Mouse (Mus musculus) MEL (cell line): ENCODE measurements around the gene Cep72. TPM values are rescaled to one million over a fixed set of nuclear protein-coding genes. Genes with fewer than 3 reads are reported as not detected.
"Not testable (repeated sequence)": the region's sequence is repeated elsewhere in the genome, so short reads cannot be mapped to it uniquely, and the experiment has no call there.

Experiments
- DNase-seq: peaks from one replicate; pipeline ENCODE4 v3.0.0; 2011; ENCODE audit warnings: low read depth, low spot score
- H3K27ac ChIP-seq: 2 replicates; pipeline ENCODE4 v1.5.1; 2012; ENCODE audit warnings: low read depth, mild to moderate bottlenecking, control low read depth, low read length, moderate library complexity; ENCODE audit not compliant: control insufficient read depth
- H3K27me3 ChIP-seq, 2 experiments: fragments of 150-350 bp in 1 of 2; sonication (generic) in 1 of 2; 2 replicates each; pipeline ENCODE4 v1.6.1; 2012; ENCODE audit warnings: low read length in 2 of 2, mild to moderate bottlenecking in 2 of 2, improper control_type of control experiment in 1 of 2, moderate library complexity in 1 of 2; ENCODE audit not compliant: insufficient read depth in 2 of 2, control insufficient read depth in 1 of 2
- H3K36me3 ChIP-seq, 2 experiments: 2 replicates each; pipeline ENCODE4 v1.6.1; 2012 to 2014; ENCODE audit warnings: low read length in 2 of 2, improper control_type of control experiment in 1 of 2, inconsistent platforms in 1 of 2, mild to moderate bottlenecking in 1 of 2; ENCODE audit not compliant: insufficient read depth in 2 of 2, control insufficient read depth in 1 of 2
- H3K4me1 ChIP-seq, 2 experiments: fragments of 150-350 bp in 1 of 2; sonication (generic) in 1 of 2; 2 replicates each; pipeline ENCODE4 v1.6.1; 2012; ENCODE audit warnings: low read length in 2 of 2, improper control_type of control experiment in 1 of 2, mild to moderate bottlenecking in 1 of 2; ENCODE audit not compliant: insufficient read depth in 2 of 2, control insufficient read depth in 1 of 2
- H3K4me3 ChIP-seq, 2 experiments: fragments of 150-350 bp in 1 of 2; sonication (generic) in 1 of 2; 2 replicates each; pipeline ENCODE4 v1.5.1; 2012; ENCODE audit warnings: low read depth in 2 of 2, low read length in 2 of 2, mild to moderate bottlenecking in 2 of 2, moderate library complexity in 2 of 2, control low read depth in 1 of 2, improper control_type of control experiment in 1 of 2; ENCODE audit not compliant: control insufficient read depth in 1 of 2, insufficient read depth in 1 of 2
- H3K79me2 ChIP-seq: 2 replicates; pipeline ENCODE4 v1.6.1; 2012; ENCODE audit warnings: mild to moderate bottlenecking, low read length, moderate library complexity; ENCODE audit not compliant: control insufficient read depth, poor library complexity, insufficient read depth
- H3K9ac ChIP-seq: 2 replicates; pipeline ENCODE4 v1.6.1; 2012; ENCODE audit warnings: low read depth, mild to moderate bottlenecking, control low read depth, low read length, moderate library complexity; ENCODE audit not compliant: control insufficient read depth, poor library complexity, severe bottlenecking
- H3K9me3 ChIP-seq: fragments of 150-350 bp; sonication (generic); replicated peaks from 2 replicates; pipeline ENCODE4 v1.6.1; 2012; ENCODE audit warnings: mild to moderate bottlenecking, low read length, improper control_type of control experiment, moderate library complexity; ENCODE audit not compliant: insufficient read depth
- BHLHE40 ChIP-seq: IDR thresholded peaks from 2 replicates; pipeline ENCODE4 v1.6.1; 2012; ENCODE audit warnings: low read depth, mild to moderate bottlenecking, inconsistent platforms, low read length, improper control_type of control experiment, borderline replicate concordance
- CHD1 ChIP-seq: IDR thresholded peaks from 2 replicates; pipeline ENCODE4 v1.6.1; 2012; ENCODE audit warnings: low read depth, mild to moderate bottlenecking, inconsistent platforms, low read length, improper control_type of control experiment
- CHD2 ChIP-seq: IDR thresholded peaks from 2 replicates; pipeline ENCODE4 v1.6.1; 2011; ENCODE audit warnings: low read length, improper control_type of control experiment
- CTCF ChIP-seq, 3 experiments: IDR thresholded peaks in 2 of 3; conservative IDR thresholded peaks in 1 of 3; 2 replicates each; pipeline ENCODE4 v1.5.1; 2011 to 2012; ENCODE audit warnings: low read length in 3 of 3, low read depth in 2 of 3, mild to moderate bottlenecking in 2 of 3, improper control_type of control experiment in 1 of 3, inconsistent platforms in 1 of 3, mixed read lengths in 1 of 3, moderate library complexity in 1 of 3; ENCODE audit not compliant: control insufficient read depth in 1 of 3, insufficient read depth in 1 of 3, poor library complexity in 1 of 3, severe bottlenecking in 1 of 3
- EP300 ChIP-seq, 2 experiments: IDR thresholded peaks; 2 replicates each; pipeline ENCODE4 v1.6.1; 2011; ENCODE audit warnings: improper control_type of control experiment in 2 of 2, low read length in 2 of 2, low read depth in 1 of 2, mild to moderate bottlenecking in 1 of 2
- GATA1 ChIP-seq: IDR thresholded peaks from 2 replicates; pipeline ENCODE4 v1.6.1; 2011; ENCODE audit warnings: low read depth, low read length, improper control_type of control experiment
- HCFC1 ChIP-seq: IDR thresholded peaks from 2 replicates; pipeline ENCODE4 v1.6.1; 2012; ENCODE audit warnings: low read depth, mild to moderate bottlenecking, inconsistent platforms, low read length, improper control_type of control experiment, moderate library complexity
- JUND ChIP-seq: IDR thresholded peaks from 2 replicates; pipeline ENCODE4 v1.6.1; 2011; ENCODE audit warnings: low read depth, mild to moderate bottlenecking, improper control_type of control experiment, low read length
- MAX ChIP-seq: IDR thresholded peaks from 2 replicates; pipeline ENCODE4 v1.6.1; 2011; ENCODE audit warnings: low read length, improper control_type of control experiment
- MAZ ChIP-seq: IDR thresholded peaks from 2 replicates; pipeline ENCODE4 v1.6.1; 2012; ENCODE audit warnings: low read depth, mild to moderate bottlenecking, inconsistent platforms, low read length, improper control_type of control experiment
- MEF2A ChIP-seq: IDR thresholded peaks from 2 replicates; pipeline ENCODE4 v1.6.1; 2014; ENCODE audit warnings: low read depth, mild to moderate bottlenecking, inconsistent platforms, low read length, improper control_type of control experiment; ENCODE audit not compliant: poor library complexity, insufficient replicate concordance, severe bottlenecking; ENCODE audit errors: extremely low read depth
- MYC ChIP-seq: IDR thresholded peaks from 2 replicates; pipeline ENCODE4 v1.6.1; 2011; ENCODE audit warnings: low read depth, mild to moderate bottlenecking, low read length, improper control_type of control experiment, moderate library complexity
- NELFE ChIP-seq: IDR thresholded peaks from 2 replicates; pipeline ENCODE4 v1.6.1; 2011; ENCODE audit warnings: low read depth, low read length, improper control_type of control experiment
- POLR2A ChIP-seq, 2 experiments: IDR thresholded peaks; 2 replicates each; pipeline ENCODE4 v1.6.1; 2011 to 2012; ENCODE audit warnings: low read length in 2 of 2, mild to moderate bottlenecking in 2 of 2, control low read depth in 1 of 2, improper control_type of control experiment in 1 of 2, low read depth in 1 of 2, moderate library complexity in 1 of 2; ENCODE audit not compliant: control insufficient read depth in 1 of 2, insufficient read depth in 1 of 2, poor library complexity in 1 of 2
- RAD21 ChIP-seq: IDR thresholded peaks from 2 replicates; pipeline ENCODE4 v1.6.1; 2011; ENCODE audit warnings: mild to moderate bottlenecking, low read depth, low read length, improper control_type of control experiment
- RCOR1 ChIP-seq: IDR thresholded peaks from 2 replicates; pipeline ENCODE4 v1.6.1; 2012; ENCODE audit warnings: low read depth, mild to moderate bottlenecking, inconsistent platforms, low read length, improper control_type of control experiment
- SIN3A ChIP-seq: IDR thresholded peaks from 2 replicates; pipeline ENCODE4 v1.6.1; 2012; ENCODE audit warnings: low read length, improper control_type of control experiment, inconsistent platforms
- TAL1 ChIP-seq: IDR thresholded peaks from 2 replicates; pipeline ENCODE4 v1.6.1; 2012; ENCODE audit warnings: mild to moderate bottlenecking, inconsistent platforms, low read length, moderate library complexity, mixed read lengths
- TBP ChIP-seq: IDR thresholded peaks from 2 replicates; pipeline ENCODE4 v1.8.0; 2011; ENCODE audit warnings: low read depth, low read length, improper control_type of control experiment
- TCF12 ChIP-seq: IDR thresholded peaks from 2 replicates; pipeline ENCODE4 v1.6.1; 2014; ENCODE audit warnings: low read depth, mild to moderate bottlenecking, inconsistent platforms, low read length, improper control_type of control experiment, moderate library complexity
- USF2 ChIP-seq, 2 experiments: IDR thresholded peaks; 2 replicates each; pipeline ENCODE4 v1.6.1; 2011 to 2012; ENCODE audit warnings: improper control_type of control experiment in 2 of 2, low read length in 2 of 2, borderline replicate concordance in 1 of 2, inconsistent platforms in 1 of 2, low read depth in 1 of 2, mild to moderate bottlenecking in 1 of 2; ENCODE audit not compliant: insufficient read depth in 1 of 2
- ZMIZ1 ChIP-seq: IDR thresholded peaks from 2 replicates; pipeline ENCODE4 v1.6.1; 2012; ENCODE audit warnings: low read depth, mild to moderate bottlenecking, inconsistent platforms, low read length, improper control_type of control experiment, moderate library complexity
- ZNF384 ChIP-seq: IDR thresholded peaks from 2 replicates; pipeline ENCODE4 v1.6.1; 2012; ENCODE audit warnings: low read depth, mild to moderate bottlenecking, inconsistent platforms, low read length, improper control_type of control experiment
- polyA plus RNA-seq, 2 experiments: library from polyadenylated mRNA; stranded (reverse) in 1 of 2; unstranded in 1 of 2; fragments of >175 nt in 1 of 2; fragments of >200 nt in 1 of 2; gene quantifications; 2 replicates each; pipeline versions ENCODE4 v1.2.1 to v1.2.4; 2012; ENCODE audit warnings: low replicate concordance in 2 of 2, low read depth in 1 of 2; ENCODE audit not compliant: insufficient read length in 2 of 2, insufficient read depth in 1 of 2, missing spikeins in 1 of 2
- total RNA-seq: library from RNA; depleted of rRNA; stranded (reverse); fragments of 300-350 nt; gene quantifications from 2 replicates; pipeline ENCODE4 v1.2.3, GENCODE M21; 2012

Gene Cep72
- total and polyA plus RNA-seq, 3 experiments = 2.2 to 7.0 TPM; not detected in 1

GRCm38 (mm10) chr13:74071244-74071643, 9.1 kb upstream of the Cep72 start:
- not testable (repeated sequence) for H3K79me2 ChIP-seq
- TF ChIP-seq EP300 (IDR thresholded peaks at IDR 0.05; ENCODE audit: low read depth in 1 of 2, low read length in 2 of 2) (peak; percentile 42 to 44; a peak in 2 of 4 replicates), SIN3A (peak; percentile 34; the same call in 1 of the 2 replicates), GATA1 (peak; percentile 79)
- TF ChIP-seq, all 39 proteins: peak for 3; not testable (repeated sequence) for 36
- H3K27me3 ChIP-seq, H3K27ac ChIP-seq, H3K9me3 ChIP-seq, H3K9ac ChIP-seq, H3K4me3 ChIP-seq: not testable (repeated sequence)
- H3K36me3 ChIP-seq = peaks cover 0 to 13% of the 10 kb centered on the region in 2 experiments; a peak in 2 of 4 replicates
- DNase-seq = peak; percentile 44
- H3K4me1 ChIP-seq = peaks cover 15 to 21% of the 10 kb centered on the region in 2 experiments; a peak in 3 of 4 replicates

- Histone ChIP-seq H3K4me1 (peaks cover 5 to 9% of the 10 kb centered on the region in 2 experiments; a peak in 3 of 4 replicates), H3K9ac (no peak overlapping the region)
- TF ChIP-seq JUND (no peak), CHD1 (no peak), ZMIZ1 (no peak), MYC (no peak)
- TF ChIP-seq, all 39 proteins: peak for 0
- H3K36me3 ChIP-seq = peaks cover 0 to 3% of the 10 kb centered on the region in 2 experiments; a peak in 2 of 4 replicates
- no peaks in the 10 kb centered on the region for H3K27me3 ChIP-seq
- no peaks in the 10 kb centered on the region for H3K9me3 ChIP-seq
- peaks cover 2% of the 10 kb centered on the region; the same call in 1 of the 2 replicates for H3K79me2 ChIP-seq
- no peak for DNase-seq
- H3K27ac ChIP-seq = no peak overlapping the region
- H3K4me3 ChIP-seq = no peak overlapping the region
Measured at GRCm38 (mm10) chr13:74066576-74066975, 4.5 kb upstream of the Cep72 start.

- Histone ChIP-seq H3K27me3 (no peaks in the 10 kb centered on the region), H3K4me1 (no peaks in the 10 kb centered on the region), H3K9me3 (no peaks in the 10 kb centered on the region), H3K36me3 (peaks cover 0 to 4% of the 10 kb centered on the region in 2 experiments; a peak in 2 of 4 replicates), H3K79me2 (peaks cover 2% of the 10 kb centered on the region; the same call in 1 of the 2 replicates), H3K27ac (no peak overlapping the region), H3K4me3 (no peak overlapping the region)
- no peak for DNase-seq
- TF ChIP-seq NELFE = no peak
- no peak for TF ChIP-seq USF2 (IDR thresholded peaks at IDR 0.05; ENCODE audit: borderline replicate concordance in 1 of 2, insufficient read depth in 1 of 2, low read depth in 1 of 2, low read length in 2 of 2)
- TF ChIP-seq TAL1 = no peak
- no peak for TF ChIP-seq GATA1
- no peak for TF ChIP-seq MAX
- TF ChIP-seq MEF2A = no peak
- no peak for TF ChIP-seq TBP
- TF ChIP-seq CHD1 = no peak
- TF ChIP-seq CHD2 = no peak
- TF ChIP-seq HCFC1 = no peak
- TF ChIP-seq ZMIZ1 = no peak
- TF ChIP-seq RCOR1 = no peak
- TF ChIP-seq POLR2A (IDR thresholded peaks at IDR 0.05; ENCODE audit: control insufficient read depth in 1 of 2, insufficient read depth in 1 of 2, low read depth in 1 of 2, low read length in 2 of 2, poor library complexity in 1 of 2) = no peak
- no peak for TF ChIP-seq RAD21
- no peak for TF ChIP-seq TCF12
- no peak for TF ChIP-seq CTCF (IDR thresholded peaks at IDR 0.05 in 2 of 3, conservative IDR thresholded peaks at IDR 0.05 in 1 of 3; ENCODE audit: control insufficient read depth in 1 of 3, insufficient read depth in 1 of 3, low read depth in 2 of 3, low read length in 3 of 3, poor library complexity in 1 of 3, severe bottlenecking in 1 of 3)
- TF ChIP-seq JUND = no peak
- no peak for TF ChIP-seq ZNF384
- no peak for TF ChIP-seq MAZ
- no peak for TF ChIP-seq BHLHE40
- TF ChIP-seq, all 39 proteins: peak for 0
- H3K9ac ChIP-seq = no peak overlapping the region
Measured at GRCm38 (mm10) chr13:74063340-74064050, 1.4 kb upstream of the Cep72 start.
